Mouse (Mus musculus) cerebellum, adult 2 months (tissue): ENCODE data around the gene Zfp595.

ENCODE experiments used
- CTCF ChIP-seq: fragments of 200-500 bp; IDR thresholded peaks from 2 replicates; pipeline ENCODE4 v1.5.1; 2011; ENCODE audit warnings: low read depth, mild to moderate bottlenecking, control low read depth, low read length, moderate library complexity, borderline replicate concordance; ENCODE audit not compliant: insufficient read depth
- POLR2A ChIP-seq: fragments of 200-500 bp; IDR thresholded peaks from 2 replicates; pipeline ENCODE4 v1.6.1; 2011; ENCODE audit warnings: low read length, control low read depth, borderline replicate concordance; ENCODE audit not compliant: insufficient read depth

- TF ChIP-seq POLR2A = peak; percentile 44; the same call in 1 of the 2 replicates
- no peak for TF ChIP-seq CTCF
Measured at GRCm38 (mm10) chr13:67360131-67360744, 27.9 kb upstream of the Zfp595 start, which contains the start of the genes Gm28044 and Zfp953.
